ENCODE assay signal across 8 mouse cellular contexts in the genomic region with DNA sequence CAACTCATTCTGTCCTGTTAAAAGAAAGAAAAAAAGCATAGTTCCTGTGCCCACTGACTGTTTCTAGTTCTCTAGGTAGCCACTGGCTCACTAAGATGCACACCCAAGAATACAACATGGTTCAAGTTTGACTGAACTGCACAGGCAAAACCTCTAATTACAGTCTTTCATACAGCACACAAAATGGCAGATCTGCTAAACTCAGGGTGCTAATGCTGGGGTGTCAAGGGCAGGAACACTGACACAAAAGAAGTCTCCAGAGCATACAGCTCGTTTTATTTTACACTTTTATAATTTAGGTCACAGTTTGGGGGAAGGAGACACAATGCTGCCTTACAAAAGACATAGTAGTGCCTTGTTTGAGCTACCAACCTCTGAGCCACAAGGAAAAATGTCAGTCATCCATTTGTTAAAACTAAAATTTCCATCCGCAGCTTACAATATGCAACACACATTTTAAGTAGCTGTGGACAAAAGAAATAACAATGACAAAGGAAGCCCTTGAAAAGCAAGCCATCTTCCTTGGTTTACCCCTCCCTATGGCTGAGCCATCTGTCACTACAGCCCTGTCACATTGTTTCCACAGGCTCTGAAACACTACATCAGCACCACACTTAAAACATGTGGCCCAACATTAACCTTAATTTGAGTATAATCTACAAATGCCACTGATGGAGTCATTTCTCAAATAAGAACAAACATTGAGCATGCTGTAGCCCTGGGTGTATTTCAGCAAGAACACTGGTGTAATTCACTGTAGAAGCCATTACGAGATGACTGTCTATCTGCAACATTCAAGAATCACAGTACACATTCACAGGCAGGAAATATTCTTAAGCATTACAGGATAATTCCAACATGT. TPM values are rescaled to one million over a fixed set of nuclear protein-coding genes. Genes with fewer than 3 reads are reported as not detected.
A peak's percentile ranks its signal among the peaks of the same experiment; 100 is the strongest.
DNase-seq lines count a peak whose midpoint lies in the region; ATAC-seq and TF ChIP-seq lines count a peak whose summit lies in the region.

No protein-coding gene starts in this region.

- H3K36me3 ChIP-seq in heart, embryonic 16.5 days (ENCODE audit: control insufficient read depth, insufficient read depth) = no peaks in the 10 kb centered on the region
- no peaks in the 10 kb centered on the region for H3K36me3 ChIP-seq in hindbrain, postnatal 0 days (ENCODE audit: insufficient read depth, low read length)
- no peaks in the 10 kb centered on the region for H3K36me3 ChIP-seq in midbrain, embryonic 16.5 days (ENCODE audit: control insufficient read depth, insufficient read depth, low read length)

- H3K4me1 ChIP-seq in heart, embryonic 16.5 days (ENCODE audit: control insufficient read depth, insufficient read depth, low read length) = peaks cover 10% of the 10 kb centered on the region
- peaks cover 7% of the 10 kb centered on the region for H3K4me1 ChIP-seq in hindbrain, postnatal 0 days (ENCODE audit: insufficient read depth, low read length)
- peaks cover 22% of the 10 kb centered on the region for H3K4me1 ChIP-seq in midbrain, embryonic 16.5 days (ENCODE audit: control insufficient read depth, insufficient read depth, low read length)

- H3K27me3 ChIP-seq in heart, embryonic 16.5 days (ENCODE audit: control insufficient read depth, insufficient read depth, low read length) = no peaks in the 10 kb centered on the region
- H3K27me3 ChIP-seq in hindbrain, postnatal 0 days (ENCODE audit: insufficient read depth, low read length) = no peaks in the 10 kb centered on the region
- H3K27me3 ChIP-seq in midbrain, embryonic 16.5 days (ENCODE audit: control insufficient read depth, insufficient read depth, low read depth, low read length) = no peaks in the 10 kb centered on the region

- intact Hi-C loops in heart, postnatal 14 days (cut with DNase I) = no loop called here

- TF ChIP-seq CTCF in hindbrain, postnatal 0 days (IDR thresholded peaks at IDR 0.05; ENCODE audit: low read depth) = no peak

- peak overlapping the region; percentile 25 for H3K4me2 ChIP-seq in heart, embryonic 16.5 days (ENCODE audit: low read depth, low read length)
- peak overlapping the region; percentile 72 for H3K4me2 ChIP-seq in hindbrain, postnatal 0 days (ENCODE audit: low read depth, low read length)
- peak overlapping the region; percentile 76 for H3K4me2 ChIP-seq in midbrain, embryonic 16.5 days (ENCODE audit: low read length)

- 58% methylated on average over 3 of the region's 3 CpGs for WGBS in heart, embryonic 16.5 days
- 9% methylated on average over 3 of the region's 3 CpGs for WGBS in hindbrain, postnatal 0 days
- under 1% methylated on average over 3 of the region's 3 CpGs for WGBS in midbrain, embryonic 16.5 days

- no peak overlapping the region for H3K4me3 ChIP-seq in heart, embryonic 16.5 days (ENCODE audit: low read length)
- H3K4me3 ChIP-seq in hindbrain, postnatal 0 days (ENCODE audit: low read length) = peak overlapping the region; percentile 53
- H3K4me3 ChIP-seq in midbrain, embryonic 16.5 days (ENCODE audit: low read depth, low read length) = peak overlapping the region; percentile 69

- ATAC-seq in heart, embryonic 16.5 days (replicated peaks; ENCODE audit: extremely low read depth, insufficient read depth, low FRiP score) = no peak
- ATAC-seq in hindbrain, postnatal 0 days = peak; percentile 63
- peak; percentile 78 for ATAC-seq in midbrain, embryonic 16.5 days
- no peak for ATAC-seq in erythroblast, adult 5-6 weeks (replicated peaks; ENCODE audit: low FRiP score, poor library complexity, severe bottlenecking)

- DNase-seq in heart, postnatal 14 days = no peak
- DNase-seq in cerebellum, postnatal 25 days = peak; percentile 53 to 58
- peak; percentile 61 for DNase-seq in hindbrain, postnatal 0 days (ENCODE audit: low spot score)
- DNase-seq in yolk sac, embryonic 10.5 days (ENCODE audit: low spot score) = no peak
- no peak for DNase-seq in lung, postnatal 25 days (ENCODE audit: low spot score)

- H3K27ac ChIP-seq in heart, embryonic 16.5 days (ENCODE audit: low read length) = no peak overlapping the region
- H3K27ac ChIP-seq in hindbrain, postnatal 0 days = peak overlapping the region; percentile 84
- peak overlapping the region; percentile 90 for H3K27ac ChIP-seq in midbrain, embryonic 16.5 days (ENCODE audit: low read length)

- H3K9ac ChIP-seq in heart, embryonic 16.5 days (ENCODE audit: low read length) = no peak overlapping the region
- peak overlapping the region; percentile 56 for H3K9ac ChIP-seq in hindbrain, postnatal 0 days (replicated peaks; ENCODE audit: low read length)
- H3K9ac ChIP-seq in midbrain, embryonic 16.5 days (ENCODE audit: low read depth, low read length) = peak overlapping the region; percentile 77

- H3K9me3 ChIP-seq in heart, embryonic 16.5 days (replicated peaks; ENCODE audit: control insufficient read depth, low read length) = no peaks in the 10 kb centered on the region
- H3K9me3 ChIP-seq in hindbrain, postnatal 0 days (ENCODE audit: low read length) = no peaks in the 10 kb centered on the region
- no peaks in the 10 kb centered on the region for H3K9me3 ChIP-seq in midbrain, embryonic 16.5 days (replicated peaks; ENCODE audit: control insufficient read depth, low read length, poor library complexity, severe bottlenecking)

RNA-seq across cellular contexts. Expression of gene Fgd4, which starts 41.1 kb away (rescaled TPM):
- polyA plus RNA-seq in heart, embryonic 16.5 days (2015; fragmentation: Nextera tagmentation; extraction: Ambion mirVana) = 10.8 and 11.4 TPM in 2 replicates
- total RNA-seq in heart, postnatal 14 days (2021) = 10 to 100 TPM; 41.0 to 44.3 TPM
- total RNA-seq in hindbrain, postnatal 0 days (2014; rRNA removed) = 24.0 and 27.6 TPM in 2 replicates
- 13.4 and 15.7 TPM in 2 replicates for polyA plus RNA-seq in hindbrain, postnatal 0 days (2015; fragmentation: Nextera tagmentation; extraction: Ambion mirVana)
- 17.0 and 22.3 TPM in 2 replicates for polyA plus RNA-seq in midbrain, embryonic 16.5 days (2015; fragmentation: Nextera tagmentation; extraction: Ambion mirVana)
- 8.6 and 14.0 TPM in 2 replicates for total RNA-seq in erythroblast, adult 5-6 weeks (2015; ENCODE audit: low replicate concordance)
- total RNA-seq in erythroblast, adult 5-6 weeks (2017; ENCODE audit: low replicate concordance) = 11.9 and 12.4 TPM in 2 replicates

Comparison
In these comparisons a context has a peak if more than half of its experiments do, and no peak if none do; other contexts are left out.
1. ATAC-seq: peak in hindbrain, postnatal 0 days (single experiment) and midbrain, embryonic 16.5 days (single experiment); none in heart, embryonic 16.5 days (single experiment) and erythroblast, adult 5-6 weeks (single experiment).
2. H3K4me2 ChIP-seq: peak in every context shown above with its lines; median percentile 76 in midbrain, embryonic 16.5 days; 72 in hindbrain, postnatal 0 days; 25 in heart, embryonic 16.5 days.
3. DNase-seq: peak in cerebellum, postnatal 25 days (2 of 2) and hindbrain, postnatal 0 days (single experiment); none in heart, postnatal 14 days (0 of 2), yolk sac, embryonic 10.5 days (single experiment) and lung, postnatal 25 days (single experiment).